Mouse (Mus musculus) heart, postnatal 10 days (tissue): ENCODE data around the gene Zfp280b. TPM values are rescaled to one million over a fixed set of nuclear protein-coding genes. Genes with fewer than 3 reads are reported as not detected.

Experiments used
- microRNA-seq, 2 experiments: library from miRNA; unstranded; fragments of <30 nt; microRNA quantifications; one replicate each; pipeline ENCODE4 v1.2.0; 2022
- total RNA-seq, 2 experiments: library from RNA; stranded (reverse); gene quantifications; 2 replicates each; pipeline ENCODE4 v1.2.3; 2021

Gene Zfp280b
- total RNA-seq, 2 experiments from 2014 or later: 9.8 to 9.9 TPM

Small RNA genes within 50 kb of the gene (microRNA-seq; reads per million reads assigned to microRNA genes)
- 0 reads per million in 2 experiments for gene Mir6409

Other genes with a start within 250 kb of the Zfp280b start
- 1 to 10 TPM; 5.9 to 7.9 TPM for gene Gstt1, start 234.1 kb upstream of the Zfp280b start, total RNA-seq
- gene Gstt4, start 210.1 kb upstream of the Zfp280b start, total RNA-seq: not detected
- 10 to 100 TPM; 10.1 to 12.7 TPM for gene Gstt2, start 195.2 kb upstream of the Zfp280b start, total RNA-seq
- 100 to 1,000 TPM; 321 to 324 TPM for gene Mif, start 172.4 kb upstream of the Zfp280b start, total RNA-seq
- under 1 TPM in 1 of 2 experiments, not detected in 1; 0.48 TPM for gene Derl3, start 139.2 kb upstream of the Zfp280b start, total RNA-seq
- 10 to 100 TPM; 41.3 to 44.8 TPM for gene Smarcb1, start 111.0 kb upstream of the Zfp280b start, total RNA-seq
- 1,000 to 10,000 TPM; 1,157 to 1,242 TPM for gene Chchd10, start 99.5 kb upstream of the Zfp280b start, total RNA-seq
- gene Mmp11, start 96.2 kb upstream of the Zfp280b start, total RNA-seq: 1 to 10 TPM; 8.6 to 9.9 TPM
- gene Gm867, start 92.0 kb upstream of the Zfp280b start, total RNA-seq: not detected
- under 1 TPM in 1 of 2 experiments, not detected in 1; 0.53 TPM for gene Vpreb3, start 89.6 kb upstream of the Zfp280b start, total RNA-seq
- gene Gm5134, start 78.1 kb upstream of the Zfp280b start, total RNA-seq: not detected
- gene Slc5a4b, start 78.3 kb downstream of the Zfp280b start, total RNA-seq: not detected
- gene Slc5a4a, start 114.8 kb downstream of the Zfp280b start, total RNA-seq: not detected
- gene Prmt2, start 205.2 kb downstream of the Zfp280b start, total RNA-seq: 10 to 100 TPM; 16.5 to 21.9 TPM
- gene S100b, start 221.2 kb downstream of the Zfp280b start, total RNA-seq: 1 to 10 TPM; 3.2 to 7.7 TPM